Mouse (Mus musculus) subcutaneous adipose tissue, adult 2 months (tissue): Measurements from ENCODE around the gene Ctrb1. TPM values are rescaled to one million over a fixed set of nuclear protein-coding genes. Genes with fewer than 3 reads are reported as not detected.

Experiments
- polyA plus RNA-seq: library from polyadenylated mRNA; depleted of rRNA; stranded (reverse); fragments of >200 nt; gene quantifications from 2 replicates; pipeline ENCODE4 v1.2.3, GENCODE M21; 2012; ENCODE audit warnings: low replicate concordance; rRNA removed

Ctrb1 gene
- 1.9 and 2.5 TPM in 2 replicates for polyA plus RNA-seq

DNA sequence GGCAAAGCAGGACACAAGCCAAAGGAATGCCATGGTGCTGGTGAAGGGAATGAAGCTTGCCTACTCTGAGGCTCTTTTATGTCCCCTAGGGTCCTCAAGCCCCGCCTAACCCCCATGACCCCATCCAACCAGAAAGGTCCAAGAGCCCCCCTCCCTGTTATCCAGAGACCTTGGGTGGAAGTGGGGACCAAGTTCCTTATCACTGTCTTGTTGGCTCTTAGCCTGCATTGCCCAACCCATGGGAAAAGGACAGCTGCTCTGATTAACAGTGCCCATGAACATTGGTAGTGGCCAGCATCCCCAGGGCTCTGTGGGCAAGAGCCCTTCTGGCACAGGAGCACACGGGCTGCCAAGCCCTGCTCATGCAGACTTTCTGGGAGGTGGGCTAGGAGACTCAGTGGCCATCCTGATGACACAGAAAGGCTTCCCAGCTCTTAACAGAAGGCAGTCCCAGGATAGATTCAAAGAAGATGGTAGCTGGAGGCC is at the start of gene Ctrb1:
Ctrb1 (minus strand) TSS at position 51 of the 486 bp plus-strand sequence.

GRCm38 (mm10) chr8:111643264-111644141 is 47.3 kb downstream of the Ctrb1 start, which contains the start of gene Zfp1:
TSS of gene Zfp1 (plus strand) at chr8:111643401.

Other genes starting within 250 kb of the Ctrb1 start
- gene Wdr59, start 168.9 kb downstream of the Ctrb1 start, polyA plus RNA-seq: 10.3 and 18.8 TPM in 2 replicates
- gene Znrf1, start 154.9 kb downstream of the Ctrb1 start, polyA plus RNA-seq: 50.8 and 86.7 TPM in 2 replicates
- 36.3 and 61.5 TPM in 2 replicates for gene Ldhd, start 60.6 kb downstream of the Ctrb1 start, polyA plus RNA-seq
- gene Zfp1, start 47.6 kb downstream of the Ctrb1 start, polyA plus RNA-seq: 5.7 and 9.5 TPM in 2 replicates
- 55.0 and 62.7 TPM in 2 replicates for gene Bcar1, start 52.8 kb upstream of the Ctrb1 start, polyA plus RNA-seq
- 6.5 and 9.2 TPM in 2 replicates for gene Cfdp1, start 163.3 kb upstream of the Ctrb1 start, polyA plus RNA-seq
- gene Tmem170, start 185.7 kb upstream of the Ctrb1 start, polyA plus RNA-seq: 3.0 and 3.4 TPM in 2 replicates
- not detected in 2 replicates for gene Chst5, start 219.4 kb upstream of the Ctrb1 start, polyA plus RNA-seq
- 3.5 and 11.0 TPM in 2 replicates for gene Tmem231, start 242.9 kb upstream of the Ctrb1 start, polyA plus RNA-seq
- gene Gabarapl2, start 249.7 kb upstream of the Ctrb1 start, polyA plus RNA-seq: 39.9 and 60.1 TPM in 2 replicates